Mouse (Mus musculus): ENCODE measurements around the gene Kcnip2. TPM values are rescaled to one million over a fixed set of nuclear protein-coding genes. Genes with fewer than 3 reads are reported as not detected.
"Not testable (repeated sequence)": the region's sequence is repeated elsewhere in the genome, so short reads cannot be mapped to it uniquely, and the experiment has no call there.

Kcnip2 gene
- total and polyA plus RNA-seq, 3 experiments = not detected

DNA sequence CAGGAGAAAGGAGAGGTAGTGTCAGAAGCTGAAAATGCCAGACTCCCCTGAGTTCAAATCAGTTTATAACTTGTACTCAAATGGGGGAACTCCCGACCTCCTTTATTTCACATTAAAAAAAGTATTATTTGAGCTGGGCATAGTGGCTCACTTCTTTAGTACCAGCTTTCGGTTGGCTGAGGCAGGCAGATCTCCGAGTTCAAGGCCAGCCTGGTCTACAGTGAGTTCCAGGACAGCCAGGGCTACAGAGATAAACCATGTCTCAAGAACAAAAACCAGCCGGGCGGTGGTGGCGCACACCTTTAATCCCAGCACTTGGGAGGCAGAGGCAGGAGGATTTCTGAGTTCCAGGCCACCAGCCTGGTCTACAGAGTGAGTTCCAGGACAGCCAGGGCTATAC lies 10.0 kb downstream of the Kcnip2 start:
- H3K9me3 ChIP-seq (replicated peaks; ENCODE audit: low read length); H3K4me2 ChIP-seq (ENCODE audit: insufficient read depth, low read depth, poor library complexity, severe bottlenecking); dilution Hi-C loops (cut with MboI; ENCODE audit: extremely low pct_ligation_motif_present, extremely low pct_unique_long_range_greater_than_20kb, low sequenced_read_pairs); H3K9ac ChIP-seq (ENCODE audit: insufficient read depth, low read depth); H3K4me3 ChIP-seq (replicated peaks in 1 of 3; ENCODE audit: low read depth in 2 of 3, low read length in 2 of 3, poor library complexity in 1 of 3); H3K27me3 ChIP-seq (replicated peaks); H3K36me3 ChIP-seq (replicated peaks in 1 of 2; ENCODE audit: control insufficient read depth in 1 of 2, insufficient read depth in 1 of 2, low read length in 1 of 2); H3K27ac ChIP-seq (ENCODE audit: insufficient read depth, low read depth); H3K79me2 ChIP-seq (replicated peaks; ENCODE audit: control insufficient read depth, extremely low read depth, insufficient read depth, poor library complexity, severe bottlenecking); DNase-seq (ENCODE audit: extremely low read depth); in situ Hi-C loops (cut with MboI; ENCODE audit: low pct_ligation_motif_present, low pct_unique_long_range_greater_than_20kb, low sequenced_read_pairs): not testable (repeated sequence)
- peaks cover 0 to 19% of the 10 kb centered on the region in 2 experiments; a peak in 2 of 4 replicates for H3K4me1 ChIP-seq (ENCODE audit: control insufficient read depth in 1 of 2, insufficient read depth in 2 of 2)

DNA sequence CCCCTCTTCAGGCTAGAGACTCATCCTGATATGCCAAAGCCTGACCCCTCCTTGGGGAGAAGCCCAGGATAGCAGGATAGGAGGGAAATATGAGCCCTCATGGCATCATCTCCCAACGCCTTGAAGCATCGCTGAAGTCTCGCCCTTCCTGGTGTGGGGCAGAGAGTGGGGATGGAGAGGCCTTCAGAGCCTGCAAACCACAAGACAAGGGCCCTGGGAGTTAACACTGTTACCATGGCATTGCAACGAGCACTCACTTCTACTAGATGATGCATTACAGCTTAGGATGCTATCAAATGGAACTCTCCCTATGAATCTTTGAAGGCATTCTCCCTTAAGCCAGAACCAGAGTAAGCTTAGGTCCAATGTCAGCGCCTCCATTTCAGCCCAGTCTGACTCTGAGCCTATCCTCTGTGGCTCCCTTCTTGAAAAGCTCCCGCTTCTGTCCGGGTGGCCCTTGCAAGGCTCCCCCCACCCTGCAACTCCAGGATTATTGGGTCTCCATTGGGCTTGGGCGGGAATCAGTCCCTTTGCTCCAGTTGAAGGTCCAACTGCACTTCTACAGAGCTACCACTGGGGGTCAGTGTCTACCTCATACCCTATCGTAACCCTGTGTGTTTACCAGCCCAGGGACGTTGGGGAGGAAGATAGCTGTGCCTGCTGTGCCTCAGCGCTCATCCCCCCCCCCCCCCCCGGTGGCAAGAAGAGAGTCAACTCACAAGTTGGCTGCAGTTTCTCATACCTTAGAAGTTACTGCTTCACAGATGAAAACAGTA lies 11.1 kb downstream of the Kcnip2 start:
- H3K79me2 ChIP-seq (replicated peaks; ENCODE audit: control insufficient read depth, extremely low read depth, insufficient read depth, poor library complexity, severe bottlenecking) = no peaks in the 10 kb centered on the region
- peaks cover 0 to 19% of the 10 kb centered on the region in 2 experiments; a peak in 2 of 4 replicates for H3K4me1 ChIP-seq (ENCODE audit: control insufficient read depth in 1 of 2, insufficient read depth in 2 of 2)
- DNase-seq (ENCODE audit: extremely low read depth) = peak; percentile 60
- in situ Hi-C loops (cut with MboI; ENCODE audit: low pct_ligation_motif_present, low pct_unique_long_range_greater_than_20kb, low sequenced_read_pairs) (no loop called here), dilution Hi-C loops (cut with MboI; ENCODE audit: extremely low pct_ligation_motif_present, extremely low pct_unique_long_range_greater_than_20kb, low sequenced_read_pairs) (no loop called here)
- H3K27me3 ChIP-seq (replicated peaks) = no peaks in the 10 kb centered on the region
- TF ChIP-seq ZKSCAN1 (IDR thresholded peaks at IDR 0.05; ENCODE audit: borderline replicate concordance, low read depth, low read length) (no peak), IRF4 (IDR thresholded peaks at IDR 0.05; ENCODE audit: low read depth, low read length) (peak; percentile 25; the same call in 1 of the 2 replicates), RCOR1 (conservative IDR thresholded peaks at IDR 0.05; ENCODE audit: low read depth, low read length) (no peak), SIN3A (IDR thresholded peaks at IDR 0.05; ENCODE audit: low read length) (no peak), MYC (IDR thresholded peaks at IDR 0.05; ENCODE audit: low read depth, low read length) (no peak), JUND (conservative IDR thresholded peaks at IDR 0.05; ENCODE audit: low read depth, low read length) (no peak), USF1 (IDR thresholded peaks at IDR 0.05; ENCODE audit: low read depth, low read length) (no peak), POLR2A (IDR thresholded peaks at IDR 0.05; ENCODE audit: low read depth, low read length) (no peak), SMC3 (IDR thresholded peaks at IDR 0.05; ENCODE audit: low read depth, low read length) (peak; percentile 75), MAZ (IDR thresholded peaks at IDR 0.05; ENCODE audit: low read depth, low read length) (peak; percentile 48; the same call in 1 of the 2 replicates), CTCF (conservative IDR thresholded peaks at IDR 0.05 in 1 of 2, IDR thresholded peaks at IDR 0.05 in 1 of 2; ENCODE audit: low read depth in 2 of 2, low read length in 2 of 2) (peak; percentile 60 to 86; a peak in 3 of 4 replicates), ZMIZ1 (IDR thresholded peaks at IDR 0.05; ENCODE audit: low read depth, low read length) (no peak), USF2 (conservative IDR thresholded peaks at IDR 0.05; ENCODE audit: low read depth, low read length) (no peak), TCF12 (IDR thresholded peaks at IDR 0.05; ENCODE audit: low read depth, low read length) (no peak), RAD21 (IDR thresholded peaks at IDR 0.05; ENCODE audit: low read depth, low read length) (peak; percentile 75), MXI1 (IDR thresholded peaks at IDR 0.05; ENCODE audit: low read depth, low read length) (no peak), ELF1 (IDR thresholded peaks at IDR 0.05; ENCODE audit: low read depth, low read length) (peak; percentile 31; the same call in 1 of the 2 replicates), TBP (conservative IDR thresholded peaks at IDR 0.05; ENCODE audit: low read depth, low read length) (no peak), NELFE (IDR thresholded peaks at IDR 0.05; ENCODE audit: low read depth, low read length) (no peak)
- H3K4me2 ChIP-seq (ENCODE audit: insufficient read depth, low read depth, poor library complexity, severe bottlenecking) = peak overlapping the region; percentile 51; the same call in 1 of the 2 replicates
- no peak overlapping the region for H3K9ac ChIP-seq (ENCODE audit: insufficient read depth, low read depth)
- peaks cover 6% of the 10 kb centered on the region for H3K9me3 ChIP-seq (replicated peaks; ENCODE audit: low read length)
- H3K4me3 ChIP-seq (replicated peaks in 1 of 3; ENCODE audit: low read depth in 2 of 3, low read length in 2 of 3, poor library complexity in 1 of 3) = peak overlapping the region in 2 of 3 experiments; percentile 8 to 13
- no peak overlapping the region for H3K27ac ChIP-seq (ENCODE audit: insufficient read depth, low read depth)
- no peaks in the 10 kb centered on the region for H3K36me3 ChIP-seq (replicated peaks in 1 of 2; ENCODE audit: control insufficient read depth in 1 of 2, insufficient read depth in 1 of 2, low read length in 1 of 2)
